Mouse (Mus musculus) ES-Bruce4 (cell line): ENCODE data around the gene Srsf11.

ENCODE experiments used
- CTCF ChIP-seq: IDR thresholded peaks from one replicate; pipeline ENCODE4 v1.8.1; 2011; ENCODE audit warnings: low read depth, low read length
- EP300 ChIP-seq: IDR thresholded peaks from 2 replicates; pipeline ENCODE4 v1.6.1; 2011; ENCODE audit warnings: low read depth, low read length; ENCODE audit not compliant: insufficient read depth
- POLR2A ChIP-seq: IDR thresholded peaks from one replicate; pipeline ENCODE4 v1.8.1; 2011; ENCODE audit warnings: low read length; ENCODE audit not compliant: insufficient read depth

- no peak for TF ChIP-seq CTCF
- TF ChIP-seq POLR2A = no peak
- TF ChIP-seq EP300 = no peak
Observed at GRCm38 (mm10) chr3:158065256-158065655, 28.8 kb upstream of the Srsf11 start.
